Mouse (Mus musculus): Measurements from ENCODE around the gene 4930578C19Rik.
"Not testable (repeated sequence)": the region's sequence is repeated elsewhere in the genome, so short reads cannot be mapped to it uniquely, and the experiment has no call there.

4930578C19Rik gene

GRCm38 (mm10) chrX:18461198-18461601 is at the start of gene 4930578C19Rik:
4930578C19Rik (minus strand) TSS chrX:18461397.
- DNase-seq = peak; percentile 8 to 21

GRCm38 (mm10) chrX:18467690-18468089 is 6.5 kb upstream of the 4930578C19Rik start:
- no peak for DNase-seq

GRCm38 (mm10) chrX:18462879-18463278 is 1.7 kb upstream of the 4930578C19Rik start:
- no peak for DNase-seq

GRCm38 (mm10) chrX:18451559-18451958 is 9.6 kb downstream of the 4930578C19Rik start:
- no peak for DNase-seq

GRCm38 (mm10) chrX:18442066-18442465 is 19.1 kb downstream of the 4930578C19Rik start:
- DNase-seq = peak; percentile 29 to 65

GRCm38 (mm10) chrX:18425451-18425850 is 35.7 kb downstream of the 4930578C19Rik start:
- DNase-seq = no peak

- no peak for DNase-seq
Measured at GRCm38 (mm10) chrX:18423206-18423605, 38.0 kb downstream of the 4930578C19Rik start.

GRCm38 (mm10) chrX:18420161-18420784 is 40.9 kb downstream of the 4930578C19Rik start:
- DNase-seq = no peak

GRCm38 (mm10) chrX:18418977-18419376 is 42.2 kb downstream of the 4930578C19Rik start:
- DNase-seq = no peak

- no peak for DNase-seq
Measured at GRCm38 (mm10) chrX:18414560-18414959, 46.6 kb downstream of the 4930578C19Rik start.

- DNase-seq = no peak
Measured at GRCm38 (mm10) chrX:18411071-18411840, 49.9 kb downstream of the 4930578C19Rik start.

GRCm38 (mm10) chrX:18409598-18409997 is 51.6 kb downstream of the 4930578C19Rik start:
- DNase-seq = no peak

- no peak for DNase-seq
Measured at GRCm38 (mm10) chrX:18402296-18402695, 58.9 kb downstream of the 4930578C19Rik start.

- no peak for DNase-seq
Measured at GRCm38 (mm10) chrX:18396700-18397099, 64.5 kb downstream of the 4930578C19Rik start.

- DNase-seq = not testable (repeated sequence)
Measured at GRCm38 (mm10) chrX:18384181-18384580, 77.0 kb downstream of the 4930578C19Rik start.

Measured in kidney, postnatal 4 days (tissue).